Mouse (Mus musculus) embryonic facial prominence, embryonic 12.5 days (tissue): ENCODE data around the gene Abcb1b. TPM values are rescaled to one million over a fixed set of nuclear protein-coding genes. Genes with fewer than 3 reads are reported as not detected.

ENCODE experiments used
- ATAC-seq: fragments of 200-750 bp; cut with Nextera tagmentation; 2 replicates; pipeline ENCODE4 v1.8.0; 2017; ENCODE audit not compliant: insufficient number of reproducible peaks, insufficient read depth, low FRiP score, low TSS enrichment
- H3K27ac ChIP-seq: fragments of 300-500 bp; sonication (generic); 2 replicates; pipeline ENCODE4 v1.5.1; 2016; ENCODE audit warnings: mild to moderate bottlenecking
- H3K27me3 ChIP-seq: fragments of 300-500 bp; sonication (generic); 2 replicates; pipeline ENCODE4 v1.6.1; 2016; ENCODE audit warnings: mild to moderate bottlenecking, moderate library complexity
- H3K36me3 ChIP-seq: fragments of 300-500 bp; sonication (generic); 2 replicates; pipeline ENCODE4 v1.6.1; 2016; ENCODE audit warnings: mild to moderate bottlenecking
- H3K4me1 ChIP-seq: fragments of 300-500 bp; sonication (generic); 2 replicates; pipeline ENCODE4 v1.6.1; 2016
- H3K4me2 ChIP-seq: fragments of 300-500 bp; sonication (generic); replicated peaks from 2 replicates; pipeline ENCODE4 v1.6.1; 2016; ENCODE audit warnings: mild to moderate bottlenecking, moderate library complexity
- H3K4me3 ChIP-seq: fragments of 300-500 bp; sonication (generic); 2 replicates; pipeline ENCODE4 v1.5.1; 2016; ENCODE audit warnings: mild to moderate bottlenecking
- H3K9ac ChIP-seq: fragments of 300-500 bp; sonication (generic); 2 replicates; pipeline ENCODE4 v1.6.1; 2016; ENCODE audit warnings: mild to moderate bottlenecking, moderate library complexity
- H3K9me3 ChIP-seq: fragments of 300-500 bp; sonication (generic); 2 replicates; pipeline ENCODE4 v1.6.1; 2016; ENCODE audit warnings: mild to moderate bottlenecking, moderate library complexity
- WGBS: fragments of 180-500 bp; shearing (Covaris S2); methylation state at CpG from one replicate; pipeline ENCODE4 v1.1.7; 2016; 5-methylcytosine and 5-hydroxymethylcytosine counted together
- polyA plus RNA-seq: library from polyadenylated mRNA; unstranded; fragments of >200 nt; fragmentation: Nextera tagmentation; extraction: Ambion mirVana; gene quantifications from 2 replicates; pipeline ENCODE4 v1.2.1, GENCODE M21; 2016

Gene Abcb1b
- polyA plus RNA-seq, 1 experiment from 2014 or later = 0.67 TPM

- no peak overlapping the region for H3K9ac ChIP-seq
- H3K27ac ChIP-seq = no peak overlapping the region
- H3K9me3 ChIP-seq = no peaks in the 10 kb centered on the region
- no peak overlapping the region for H3K4me2 ChIP-seq
- H3K27me3 ChIP-seq = no peaks in the 10 kb centered on the region
- no peaks in the 10 kb centered on the region for H3K36me3 ChIP-seq
- no peak overlapping the region for H3K4me3 ChIP-seq
- no peak for ATAC-seq
- H3K4me1 ChIP-seq = no peaks in the 10 kb centered on the region
- WGBS = 71% methylated on average over 6 of the region's 6 CpGs
Observed at GRCm38 (mm10) chr5:8902141-8902817, 104.3 kb downstream of the Abcb1b start.

- no peak overlapping the region for H3K9ac ChIP-seq
- no peaks in the 10 kb centered on the region for H3K27me3 ChIP-seq
- no peak overlapping the region for H3K27ac ChIP-seq
- no peaks in the 10 kb centered on the region for H3K4me1 ChIP-seq
- H3K4me2 ChIP-seq = no peak overlapping the region
- no peak for ATAC-seq
- H3K9me3 ChIP-seq = no peaks in the 10 kb centered on the region
- WGBS = 77% methylated on average over 6 of the region's 6 CpGs
- no peaks in the 10 kb centered on the region for H3K36me3 ChIP-seq
- no peak overlapping the region for H3K4me3 ChIP-seq
Observed at GRCm38 (mm10) chr5:8904539-8904938, 106.6 kb downstream of the Abcb1b start.

GRCm38 (mm10) chr5:8911567-8912198 lies 113.7 kb downstream of the Abcb1b start:
- no peaks in the 10 kb centered on the region for H3K4me1 ChIP-seq
- 72% methylated on average over 8 of the region's 8 CpGs for WGBS
- ATAC-seq = no peak
- H3K27me3 ChIP-seq = no peaks in the 10 kb centered on the region
- H3K9me3 ChIP-seq = no peaks in the 10 kb centered on the region
- H3K36me3 ChIP-seq = no peaks in the 10 kb centered on the region
- no peak overlapping the region for H3K27ac ChIP-seq
- no peak overlapping the region for H3K4me3 ChIP-seq
- no peak overlapping the region for H3K9ac ChIP-seq
- H3K4me2 ChIP-seq = no peak overlapping the region

Other genes starting within 250 kb of the Abcb1b start
- gene Rundc3b, start 175.2 kb upstream of the Abcb1b start, polyA plus RNA-seq = 7.7 and 8.3 TPM in 2 replicates
- 0.28 and 0.39 TPM in 2 replicates for gene Abcb1a, start 138.1 kb upstream of the Abcb1b start, polyA plus RNA-seq
- 0.58 and 0.76 TPM in 2 replicates for gene Abcb4, start 95.6 kb downstream of the Abcb1b start, polyA plus RNA-seq
- gene Crot, start 199.2 kb downstream of the Abcb1b start, polyA plus RNA-seq = 43.4 and 46.2 TPM in 2 replicates